12 mouse cellular contexts compared by ENCODE assay signal in the genomic region with DNA sequence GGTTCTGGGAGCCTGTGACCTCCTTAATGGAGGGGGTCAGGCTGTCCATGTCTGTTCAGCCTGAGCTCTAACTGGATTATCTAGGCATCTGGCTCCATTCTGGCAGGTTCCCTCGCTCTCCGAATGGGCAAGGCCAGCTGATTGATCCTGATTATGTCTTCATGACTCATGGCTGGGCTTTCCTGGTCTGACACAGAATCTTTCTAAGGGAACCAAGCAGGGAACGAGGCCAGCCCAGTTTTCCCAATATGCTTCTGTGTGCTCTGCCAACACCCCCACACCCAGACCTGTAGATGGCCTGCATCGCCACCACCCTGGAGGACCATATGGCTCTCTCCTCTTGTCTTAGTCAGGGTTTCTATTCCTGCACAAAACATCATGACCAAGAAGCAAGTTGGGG. TPM values are rescaled to one million over a fixed set of nuclear protein-coding genes. Genes with fewer than 3 reads are reported as not detected.
DNase-seq lines count a peak whose midpoint lies in the region; ATAC-seq lines count a peak whose summit lies in the region.
"Had no signal": no experiment of that assay in that cellular context is flagged by ENCODE, and none has a peak within 500 bp of the region (broad histone marks: within the 10 kb centered on the region; RNA-seq: fewer than 3 reads in every experiment).

No protein-coding gene starts in this region.

- peak; percentile 69 to 88 for DNase-seq in adrenal gland, adult (ENCODE audit: inconsistent age in 2 of 2, low spot score in 1 of 2)
- no peak for DNase-seq in adrenal gland, postnatal 4 days (ENCODE audit: low spot score in 2 of 2)
- peak; percentile 33 for DNase-seq in cerebellum, adult 11 months
- peak; percentile 48 to 61 for DNase-seq in frontal cortex, postnatal 36 days (ENCODE audit: low spot score in 2 of 2)
- DNase-seq in retina, postnatal 7 days (ENCODE audit: low read depth, low spot score): peak; percentile 29
- no peak for DNase-seq in embryo, embryonic 9.5 days (ENCODE audit: extremely low spot score)
- no peak for DNase-seq in heart, postnatal 4 days
- DNase-seq: kidney, adult 2 months; liver; spleen, adult 18-20 months had no signal

- ATAC-seq in erythroid progenitor cell, adult 5-6 weeks (replicated peaks; ENCODE audit: low FRiP score, poor library complexity, severe bottlenecking): no peak
- ATAC-seq: midbrain, embryonic 13.5 days had no signal

RNA-seq across cellular contexts. Expression of gene A4galt, which starts 25.9 kb away (rescaled TPM):
- 10 to 100 TPM; 11.6 to 14.6 TPM for total RNA-seq in adrenal gland, postnatal 4 days (2021)
- 0.84 and 1.8 TPM in 2 replicates for total RNA-seq in erythroid progenitor cell, adult 5-6 weeks (2015; ENCODE audit: low replicate concordance)
- not detected in 2 replicates for total RNA-seq in erythroid progenitor cell, adult 5-6 weeks (2017; ENCODE audit: low replicate concordance)
- total RNA-seq in heart, postnatal 4 days (2021): 1 to 10 TPM; 3.4 to 4.1 TPM

Comparison
In these comparisons a context has a peak if more than half of its experiments do, and no peak if none do; other contexts are left out.
1. DNase-seq: peak in adrenal gland, adult (2 of 2), cerebellum, adult 11 months (single experiment), frontal cortex, postnatal 36 days (2 of 2) and retina, postnatal 7 days (single experiment); none in adrenal gland, postnatal 4 days (0 of 2), embryo, embryonic 9.5 days (single experiment) and heart, postnatal 4 days (single experiment).